Mouse (Mus musculus): ENCODE data around the gene A630001G21Rik. TPM values are rescaled to one million over a fixed set of nuclear protein-coding genes. Genes with fewer than 3 reads are reported as not detected.

A630001G21Rik gene
- polyA plus RNA-seq, 1 experiment from 2014 or later = 1.2 TPM

DNA sequence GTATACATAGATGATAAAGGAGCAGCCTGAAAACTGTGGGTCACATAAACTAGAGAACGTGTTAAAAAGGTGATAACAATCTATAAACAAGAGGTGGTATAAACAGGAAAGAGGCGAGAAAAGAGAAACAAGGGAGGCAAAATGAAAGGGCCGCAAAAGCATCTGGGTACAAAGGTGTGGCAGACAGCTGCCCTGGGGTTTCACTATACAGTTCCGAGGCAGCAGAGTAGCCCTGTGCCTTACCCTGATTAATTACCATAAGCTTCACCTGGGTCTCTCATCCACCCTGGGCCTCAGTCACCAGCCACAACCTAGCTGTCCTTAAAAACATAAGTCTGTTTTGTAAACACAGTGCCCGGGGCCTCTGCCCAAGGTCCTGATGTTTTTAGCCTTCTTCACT, 91.8 kb downstream of the A630001G21Rik start:
- Histone ChIP-seq H3K4me3 (no peak overlapping the region), H3K9me3 (replicated peaks) (no peaks in the 10 kb centered on the region), H3K27me3 (no peaks in the 10 kb centered on the region), H3K4me1 (no peaks in the 10 kb centered on the region), H3K4me2 (replicated peaks) (no peak overlapping the region), H3K9ac (no peak overlapping the region), H3K27ac (no peak overlapping the region), H3K36me3 (no peaks in the 10 kb centered on the region)
- 77% methylated on average over 5 of the region's 5 CpGs for WGBS
- ATAC-seq (ENCODE audit: low FRiP score) = no peak

DNA sequence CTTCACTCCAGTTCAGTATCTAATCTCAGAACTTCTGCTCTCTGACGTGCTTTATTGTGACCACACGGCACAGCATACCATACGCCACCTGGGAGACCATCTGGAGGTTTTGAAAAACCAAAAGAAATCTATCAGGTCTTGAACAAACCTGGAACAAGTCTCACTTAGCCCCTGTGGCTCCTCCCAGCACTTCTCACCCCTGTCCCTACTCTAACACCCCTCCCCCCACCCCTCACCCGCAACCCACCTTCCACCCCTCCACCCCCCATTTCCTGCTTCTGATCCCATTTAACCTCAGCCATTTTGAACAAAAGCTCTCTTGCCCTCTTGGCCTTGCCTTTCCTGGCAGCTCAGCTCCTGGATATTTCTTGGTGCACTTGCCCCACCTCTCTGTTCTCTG, 98.2 kb downstream of the A630001G21Rik start:
- Histone ChIP-seq H3K27ac (no peak overlapping the region), H3K9ac (no peak overlapping the region), H3K4me2 (replicated peaks) (no peak overlapping the region), H3K36me3 (no peaks in the 10 kb centered on the region), H3K27me3 (no peaks in the 10 kb centered on the region), H3K9me3 (replicated peaks) (no peaks in the 10 kb centered on the region), H3K4me1 (no peaks in the 10 kb centered on the region), H3K4me3 (no peak overlapping the region)
- no peak for ATAC-seq (ENCODE audit: low FRiP score)
- 66% methylated on average over 4 of the region's 4 CpGs for WGBS

Small RNA genes lying within 50 kb of the gene (microRNA-seq; reads per million reads assigned to microRNA genes)
- gene Gm25472 (not detected), gene Mir8096 (not detected)

Other genes with a start within 250 kb of the A630001G21Rik start
- not detected in 2 replicates for gene G530012D18Rik, start 203.0 kb downstream of the A630001G21Rik start, polyA plus RNA-seq (2016; fragmentation: Nextera tagmentation; extraction: Ambion mirVana)
- gene Sp110, start 179.8 kb downstream of the A630001G21Rik start, polyA plus RNA-seq (2016; fragmentation: Nextera tagmentation; extraction: Ambion mirVana) = 0.84 and 0.93 TPM in 2 replicates
- 0.72 and 2.0 TPM in 2 replicates for gene Sp140, start 178.3 kb downstream of the A630001G21Rik start, polyA plus RNA-seq (2016; fragmentation: Nextera tagmentation; extraction: Ambion mirVana)
- 0.62 and 1.1 TPM in 2 replicates for gene Sp100, start 128.7 kb downstream of the A630001G21Rik start, polyA plus RNA-seq (2016; fragmentation: Nextera tagmentation; extraction: Ambion mirVana)
- 75.3 and 80.6 TPM in 2 replicates for gene Cab39, start 14.8 kb upstream of the A630001G21Rik start, polyA plus RNA-seq (2016; fragmentation: Nextera tagmentation; extraction: Ambion mirVana)
- 169 and 173 TPM in 2 replicates for gene Itm2c, start 115.6 kb upstream of the A630001G21Rik start, polyA plus RNA-seq (2016; fragmentation: Nextera tagmentation; extraction: Ambion mirVana)
- 1.3 and 1.6 TPM in 2 replicates for gene 4933407L21Rik, start 149.8 kb upstream of the A630001G21Rik start, polyA plus RNA-seq (2016; fragmentation: Nextera tagmentation; extraction: Ambion mirVana)
- gene Gpr55, start 182.4 kb upstream of the A630001G21Rik start, polyA plus RNA-seq (2016; fragmentation: Nextera tagmentation; extraction: Ambion mirVana) = 0.09 TPM in 1 of 2 replicates, not detected in the other
- gene Spata3, start 238.2 kb upstream of the A630001G21Rik start, polyA plus RNA-seq (2016; fragmentation: Nextera tagmentation; extraction: Ambion mirVana) = 0.25 TPM in 1 of 2 replicates, not detected in the other